Mouse (Mus musculus): ENCODE measurements around the gene Etfdh. TPM values are rescaled to one million over a fixed set of nuclear protein-coding genes. Genes with fewer than 3 reads are reported as not detected.

Gene Etfdh
- polyA plus RNA-seq (2012; rRNA removed), result 86.6 and 93.8 TPM in 2 replicates

GRCm38 (mm10) chr3:79629416-79629730 is at the start of gene Etfdh:
Gene Etfdh (minus strand): TSS chr3:79629500.

GRCm38 (mm10) chr3:79628561-79629415 is 512 bp downstream of the Etfdh start, which contains the start of gene 4930579G24Rik:
Gene 4930579G24Rik (plus strand): TSS chr3:79629079.

GRCm38 (mm10) chr3:79590863-79591792 is 38.2 kb downstream of the Etfdh start, which contains the start of gene Ppid:
Gene Ppid (plus strand): TSS chr3:79591342.

GRCm38 (mm10) chr3:79567703-79568362 is 61.5 kb downstream of the Etfdh start, which contains the start of gene Fnip2:
Gene Fnip2 (minus strand): TSS chr3:79567796.

Other genes starting within 250 kb of the Etfdh start
- gene Fnip2, start 61.7 kb downstream of the Etfdh start, polyA plus RNA-seq (2012; rRNA removed), result 4.2 and 4.3 TPM in 2 replicates
- 37.8 and 39.4 TPM in 2 replicates for gene Ppid, start 38.2 kb downstream of the Etfdh start, polyA plus RNA-seq (2012; rRNA removed)
- 4.5 and 5.2 TPM in 2 replicates for gene 4930579G24Rik, start 421 bp downstream of the Etfdh start, polyA plus RNA-seq (2012; rRNA removed)
- 0.04 and 0.06 TPM in 2 replicates for gene Rxfp1, start 108.4 kb upstream of the Etfdh start, polyA plus RNA-seq (2012; rRNA removed)
- 0.74 and 0.78 TPM in 2 replicates for gene Tmem144, start 223.3 kb upstream of the Etfdh start, polyA plus RNA-seq (2012; rRNA removed)

Measured in liver, embryonic 18 days (tissue).